In the genomic region with DNA sequence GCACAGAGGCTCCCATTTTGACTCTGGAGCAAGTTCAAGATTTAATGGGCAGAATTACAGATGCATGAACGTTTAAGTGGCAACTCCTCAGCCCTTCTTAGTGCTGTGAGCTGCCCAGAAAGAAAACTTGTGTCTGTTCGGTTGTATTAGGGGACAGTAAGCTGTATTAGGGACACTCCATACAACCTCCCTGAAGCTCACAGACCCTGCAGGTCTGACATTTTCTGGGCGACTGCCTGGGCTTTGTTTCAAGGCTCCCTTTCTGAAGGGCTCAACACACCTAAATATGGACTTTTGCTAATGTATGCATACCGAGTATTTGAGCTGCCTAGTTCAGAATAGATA, we compare ENCODE assay signal across 7 mouse cellular contexts. TPM values are rescaled to one million over a fixed set of nuclear protein-coding genes. Genes with fewer than 3 reads are reported as not detected.
DNase-seq lines count a peak whose midpoint lies in the region; ATAC-seq and TF ChIP-seq lines count a peak whose summit lies in the region.

No protein-coding gene starts in this region.

- peak overlapping the region; percentile 72 for H3K4me3 ChIP-seq in lung, embryonic 15.5 days
- peak overlapping the region; percentile 75 for H3K4me3 ChIP-seq in forebrain, embryonic 10.5 days
- H3K4me3 ChIP-seq in limb, embryonic 12.5 days (replicated peaks): peak overlapping the region; percentile 69
- H3K4me3 ChIP-seq in olfactory bulb, adult 2 months (ENCODE audit: insufficient read depth, low read depth, low read length): peak overlapping the region; percentile 63

- no peak; the same call in 1 of the 2 replicates for ATAC-seq in lung, embryonic 15.5 days (ENCODE audit: borderline replicate concordance, extremely low read depth, low FRiP score, low TSS enrichment)
- ATAC-seq in limb, embryonic 12.5 days (ENCODE audit: insufficient number of reproducible peaks, insufficient read depth, low FRiP score, low TSS enrichment, low read depth): peak; percentile 18; the same call in 1 of the 2 replicates

- no peaks in the 10 kb centered on the region for H3K27me3 ChIP-seq in lung, embryonic 15.5 days
- no peaks in the 10 kb centered on the region for H3K27me3 ChIP-seq in forebrain, embryonic 10.5 days (ENCODE audit: poor library complexity, severe bottlenecking)
- H3K27me3 ChIP-seq in limb, embryonic 12.5 days: no peaks in the 10 kb centered on the region

- peaks cover 18% of the 10 kb centered on the region for H3K4me1 ChIP-seq in lung, embryonic 15.5 days
- peaks cover 17% of the 10 kb centered on the region for H3K4me1 ChIP-seq in forebrain, embryonic 10.5 days
- peaks cover 7% of the 10 kb centered on the region for H3K4me1 ChIP-seq in limb, embryonic 12.5 days (replicated peaks)
- peaks cover 8% of the 10 kb centered on the region for H3K4me1 ChIP-seq in olfactory bulb, adult 2 months (ENCODE audit: control insufficient read depth, insufficient read depth, low read length)

- peak overlapping the region; percentile 55 for H3K27ac ChIP-seq in lung, embryonic 15.5 days
- peak overlapping the region; percentile 84 for H3K27ac ChIP-seq in forebrain, embryonic 10.5 days
- peak overlapping the region; percentile 74 for H3K27ac ChIP-seq in limb, embryonic 12.5 days
- H3K27ac ChIP-seq in olfactory bulb, adult 2 months (ENCODE audit: insufficient read depth, low read depth, low read length): peak overlapping the region; percentile 85

- WGBS in lung, embryonic 15.5 days: 27% methylated on average over 4 of the region's 4 CpGs
- WGBS in forebrain, embryonic 10.5 days: 37% methylated on average over 4 of the region's 4 CpGs
- 40% methylated on average over 4 of the region's 4 CpGs for WGBS in limb, embryonic 12.5 days
- 24% methylated on average over 4 of the region's 4 CpGs for WGBS in olfactory bulb, adult 2 months

- intact Hi-C loops in left cerebral cortex, postnatal 4 days (cut with DNase I): no loop called here

- no peak for DNase-seq in lung, adult 18-20 months
- no peak for DNase-seq in forebrain, embryonic 10.5 days (ENCODE audit: extremely low spot score, low spot score)
- DNase-seq in left cerebral cortex, postnatal 4 days: no peak
- DNase-seq in urinary bladder, postnatal 10 days (ENCODE audit: low spot score): no peak

- no peaks in the 10 kb centered on the region for H3K9me3 ChIP-seq in lung, embryonic 15.5 days
- H3K9me3 ChIP-seq in forebrain, embryonic 10.5 days: no peaks in the 10 kb centered on the region
- no peaks in the 10 kb centered on the region for H3K9me3 ChIP-seq in limb, embryonic 12.5 days

- H3K9ac ChIP-seq in lung, embryonic 15.5 days: peak overlapping the region; percentile 70
- peak overlapping the region; percentile 52 for H3K9ac ChIP-seq in limb, embryonic 12.5 days (replicated peaks)

- TF ChIP-seq POLR2A in olfactory bulb, adult 2 months (IDR thresholded peaks at IDR 0.05; ENCODE audit: insufficient read depth, low read depth, low read length): no peak

- no peak for TF ChIP-seq CTCF in olfactory bulb, adult 2 months (IDR thresholded peaks at IDR 0.05; ENCODE audit: insufficient read depth, low read depth, low read length)

- peak overlapping the region; percentile 88 for H3K4me2 ChIP-seq in lung, embryonic 15.5 days
- peak overlapping the region; percentile 93 for H3K4me2 ChIP-seq in limb, embryonic 12.5 days

- H3K36me3 ChIP-seq in lung, embryonic 15.5 days: peaks cover 31% of the 10 kb centered on the region
- peaks cover 29% of the 10 kb centered on the region for H3K36me3 ChIP-seq in forebrain, embryonic 10.5 days (replicated peaks)
- peaks cover 31% of the 10 kb centered on the region for H3K36me3 ChIP-seq in limb, embryonic 12.5 days

RNA-seq across cellular contexts. Expression of a gene that starts 0.4 kb away (rescaled TPM):
- polyA plus RNA-seq in lung, embryonic 15.5 days (2015; fragmentation: Nextera tagmentation; extraction: Ambion mirVana): 45.0 and 49.4 TPM in 2 replicates
- 59.7 TPM in 2 replicates for polyA plus RNA-seq in forebrain, embryonic 10.5 days (2016; fragmentation: Nextera tagmentation; extraction: Ambion mirVana)
- 63.3 and 69.4 TPM in 2 replicates for polyA plus RNA-seq in limb, embryonic 12.5 days (2016; fragmentation: Nextera tagmentation; extraction: Ambion mirVana)
- polyA plus RNA-seq in olfactory bulb, adult 2 months (2012; ENCODE audit: insufficient read depth, insufficient read length, low replicate concordance, missing spikeins): not detected in 2 replicates
- 10 to 100 TPM; 38.1 to 39.2 TPM for total RNA-seq in left cerebral cortex, postnatal 4 days (2021)

RNA-seq across cellular contexts. Expression of a gene that starts 10.1 kb away (rescaled TPM):
- 3.4 and 13.5 TPM in 2 replicates for polyA plus RNA-seq in lung, embryonic 15.5 days (2015; fragmentation: Nextera tagmentation; extraction: Ambion mirVana)
- polyA plus RNA-seq in forebrain, embryonic 10.5 days (2016; fragmentation: Nextera tagmentation; extraction: Ambion mirVana): 0.71 TPM in 1 of 2 replicates, not detected in the other
- polyA plus RNA-seq in limb, embryonic 12.5 days (2016; fragmentation: Nextera tagmentation; extraction: Ambion mirVana): 1.3 and 1.4 TPM in 2 replicates
- 485 TPM in 1 of 2 replicates, not detected in the other for polyA plus RNA-seq in olfactory bulb, adult 2 months (2012; ENCODE audit: insufficient read depth, insufficient read length, low replicate concordance, missing spikeins)
- total RNA-seq in left cerebral cortex, postnatal 4 days (2021): 1 to 10 TPM; 1.2 to 1.6 TPM

RNA-seq across cellular contexts. Expression of a gene that starts 11.8 kb away (rescaled TPM):
- 2.4 and 2.8 TPM in 2 replicates for polyA plus RNA-seq in lung, embryonic 15.5 days (2015; fragmentation: Nextera tagmentation; extraction: Ambion mirVana)
- 2.5 TPM in 2 replicates for polyA plus RNA-seq in forebrain, embryonic 10.5 days (2016; fragmentation: Nextera tagmentation; extraction: Ambion mirVana)
- polyA plus RNA-seq in limb, embryonic 12.5 days (2016; fragmentation: Nextera tagmentation; extraction: Ambion mirVana): 2.3 and 3.1 TPM in 2 replicates
- polyA plus RNA-seq in olfactory bulb, adult 2 months (2012; ENCODE audit: insufficient read depth, insufficient read length, low replicate concordance, missing spikeins): not detected in 2 replicates
- 1 to 10 TPM; 2.4 to 3.1 TPM for total RNA-seq in left cerebral cortex, postnatal 4 days (2021)

RNA-seq across cellular contexts. Expression of a gene that starts 15.1 kb away (rescaled TPM):
- 157 and 168 TPM in 2 replicates for polyA plus RNA-seq in lung, embryonic 15.5 days (2015; fragmentation: Nextera tagmentation; extraction: Ambion mirVana)
- polyA plus RNA-seq in forebrain, embryonic 10.5 days (2016; fragmentation: Nextera tagmentation; extraction: Ambion mirVana): 128 and 130 TPM in 2 replicates
- 125 and 131 TPM in 2 replicates for polyA plus RNA-seq in limb, embryonic 12.5 days (2016; fragmentation: Nextera tagmentation; extraction: Ambion mirVana)
- polyA plus RNA-seq in olfactory bulb, adult 2 months (2012; ENCODE audit: insufficient read depth, insufficient read length, low replicate concordance, missing spikeins): not detected in 2 replicates
- total RNA-seq in left cerebral cortex, postnatal 4 days (2021): 100 to 1,000 TPM in 1 of 2 experiments, 10 to 100 TPM in 1; 92.6 to 107 TPM

RNA-seq across cellular contexts. Expression of a gene that starts 19.7 kb away (rescaled TPM):
- polyA plus RNA-seq in lung, embryonic 15.5 days (2015; fragmentation: Nextera tagmentation; extraction: Ambion mirVana): 0.11 TPM in 1 of 2 replicates, not detected in the other
- polyA plus RNA-seq in forebrain, embryonic 10.5 days (2016; fragmentation: Nextera tagmentation; extraction: Ambion mirVana): not detected in 2 replicates
- polyA plus RNA-seq in limb, embryonic 12.5 days (2016; fragmentation: Nextera tagmentation; extraction: Ambion mirVana): 0.12 and 0.14 TPM in 2 replicates
- not detected in 2 replicates for polyA plus RNA-seq in olfactory bulb, adult 2 months (2012; ENCODE audit: insufficient read depth, insufficient read length, low replicate concordance, missing spikeins)
- not detected for total RNA-seq in left cerebral cortex, postnatal 4 days (2021)
